Mouse (Mus musculus) liver, embryonic 13.5 days (tissue): ENCODE measurements around the gene Nudcd2. TPM values are rescaled to one million over a fixed set of nuclear protein-coding genes. Genes with fewer than 3 reads are reported as not detected.

Experiments
- ATAC-seq: fragments of 200-750 bp; cut with Nextera tagmentation; 2 replicates; pipeline ENCODE4 v1.8.0; 2017; ENCODE audit warnings: low read depth, mild to moderate bottlenecking, moderate number of reproducible peaks, moderate library complexity
- DNase-seq: peaks from one replicate; pipeline ENCODE4 v3.0.0; 2022
- H3K27ac ChIP-seq: fragments of 300-500 bp; sonication (generic); 2 replicates; pipeline ENCODE4 v1.5.1; 2015; ENCODE audit warnings: moderate library complexity, mild to moderate bottlenecking, inconsistent platforms
- H3K27me3 ChIP-seq: fragments of 300-500 bp; sonication (generic); 2 replicates; pipeline ENCODE4 v1.6.1; 2015; ENCODE audit warnings: mild to moderate bottlenecking, inconsistent platforms
- H3K36me3 ChIP-seq: fragments of 300-500 bp; sonication (generic); 2 replicates; pipeline ENCODE4 v1.6.1; 2015; ENCODE audit warnings: mild to moderate bottlenecking, inconsistent platforms
- H3K4me1 ChIP-seq: fragments of 300-500 bp; sonication (generic); replicated peaks from 2 replicates; pipeline ENCODE4 v1.6.1; 2015; ENCODE audit warnings: inconsistent platforms
- H3K4me2 ChIP-seq: fragments of 300-500 bp; sonication (generic); 2 replicates; pipeline ENCODE4 v1.6.1; 2015; ENCODE audit warnings: inconsistent platforms, mild to moderate bottlenecking, moderate library complexity
- H3K4me3 ChIP-seq: fragments of 300-500 bp; sonication (generic); replicated peaks from 2 replicates; pipeline ENCODE4 v1.5.1; 2015; ENCODE audit warnings: mild to moderate bottlenecking, inconsistent platforms
- H3K9ac ChIP-seq: fragments of 300-500 bp; sonication (generic); 2 replicates; pipeline ENCODE4 v1.6.1; 2015; ENCODE audit warnings: mild to moderate bottlenecking, inconsistent platforms
- H3K9me3 ChIP-seq: fragments of 300-500 bp; sonication (generic); replicated peaks from 2 replicates; pipeline ENCODE4 v1.6.1; 2016; ENCODE audit warnings: inconsistent platforms
- WGBS: fragments of 180-500 bp; shearing (Covaris S2); methylation state at CpG from one replicate; pipeline ENCODE4 v1.1.7; 2015; ENCODE audit not compliant: insufficient replicate concordance; 5-methylcytosine and 5-hydroxymethylcytosine counted together
- polyA plus RNA-seq: library from polyadenylated mRNA; unstranded; fragments of >200 nt; fragmentation: Nextera tagmentation; extraction: Ambion mirVana; gene quantifications from 2 replicates; pipeline ENCODE4 v1.2.1, GENCODE M21; 2015

Gene Nudcd2
- polyA plus RNA-seq, 1 experiment from 2014 or later = 113 TPM

DNA sequence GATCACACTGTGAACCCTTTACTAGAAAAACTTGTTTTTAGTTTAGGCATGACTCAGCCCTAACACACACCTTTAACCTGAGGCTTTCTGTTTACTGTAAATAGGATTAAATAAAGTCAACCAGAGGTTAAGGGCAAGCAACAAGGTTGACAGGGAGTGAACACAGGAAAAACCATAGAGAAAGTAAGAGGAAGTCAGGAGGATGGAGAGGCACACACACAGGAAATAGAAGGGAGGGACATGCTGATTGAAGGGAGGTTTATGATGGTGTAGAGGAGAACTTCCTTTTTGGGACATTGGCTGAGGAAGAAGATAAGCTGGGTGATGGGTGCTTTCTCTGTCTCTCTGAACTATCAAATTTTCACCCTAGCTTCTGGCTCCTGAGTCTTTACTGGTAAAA, 15.1 kb upstream of the Nudcd2 start:
- Histone ChIP-seq H3K9ac (no peak overlapping the region), H3K36me3 (peaks cover 96% of the 10 kb centered on the region), H3K4me1 (no peaks in the 10 kb centered on the region), H3K27me3 (no peaks in the 10 kb centered on the region), H3K4me2 (no peak overlapping the region), H3K9me3 (no peaks in the 10 kb centered on the region), H3K27ac (no peak overlapping the region), H3K4me3 (no peak overlapping the region)
- DNase-seq (no peak), ATAC-seq (no peak)

DNA sequence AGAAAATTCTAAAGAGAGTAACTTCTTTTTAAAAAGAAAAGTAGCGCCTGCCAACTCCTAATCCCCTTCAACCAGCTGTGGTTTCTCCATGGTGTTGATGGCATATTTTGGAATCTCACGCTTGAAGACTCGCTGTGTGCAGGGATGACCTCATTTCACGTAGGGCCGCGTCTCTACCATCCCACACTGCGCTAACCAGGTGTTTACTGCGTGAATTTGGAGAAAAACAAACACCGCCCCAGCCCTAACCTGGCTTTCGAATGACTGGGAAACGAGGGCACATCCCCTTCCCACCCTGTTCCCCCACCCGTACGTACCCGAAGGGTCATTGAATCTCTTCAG, 499 bp upstream of the Nudcd2 start:
- H3K9me3 ChIP-seq = no peaks in the 10 kb centered on the region
- H3K4me1 ChIP-seq = peaks cover 38% of the 10 kb centered on the region
- ATAC-seq (peak; percentile 71), DNase-seq (no peak)
- no peaks in the 10 kb centered on the region for H3K27me3 ChIP-seq
- peak overlapping the region; percentile 67 for H3K4me2 ChIP-seq
- peak overlapping the region; percentile 86 for H3K27ac ChIP-seq
- WGBS = under 1% methylated on average over 14 of the region's 14 CpGs
- peak overlapping the region; percentile 86 for H3K4me3 ChIP-seq
- peak overlapping the region; percentile 81 for H3K9ac ChIP-seq
- peaks cover 50% of the 10 kb centered on the region for H3K36me3 ChIP-seq

DNA sequence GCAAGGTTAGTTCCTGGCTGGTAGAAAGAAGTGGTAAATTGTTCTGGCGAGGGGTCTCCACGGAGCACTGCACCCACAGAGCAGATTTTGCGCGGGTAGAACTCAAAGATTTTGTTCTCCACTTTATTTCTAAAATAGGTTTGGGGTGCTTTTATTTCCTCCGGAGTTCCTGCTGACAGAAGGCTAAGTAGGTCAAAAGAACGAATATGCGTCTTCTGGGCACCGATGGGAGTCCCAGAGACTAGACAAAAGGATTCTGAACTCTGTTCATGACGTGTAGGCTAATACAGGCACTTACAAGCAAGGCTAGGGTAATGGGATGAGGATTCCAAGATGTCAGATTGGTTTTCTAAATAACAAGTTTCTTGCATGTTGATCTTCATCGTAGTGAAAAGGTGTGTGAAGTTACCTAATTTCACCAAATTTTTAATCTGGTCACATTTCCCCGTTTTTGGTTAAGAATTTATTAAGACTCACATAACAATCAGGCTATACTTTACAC, 835 bp downstream of the Nudcd2 start:
- peak overlapping the region; percentile 87 for H3K4me2 ChIP-seq
- H3K9ac ChIP-seq = peak overlapping the region; percentile 94
- peak overlapping the region; percentile 82 for H3K27ac ChIP-seq
- peaks cover 47% of the 10 kb centered on the region for H3K36me3 ChIP-seq
- H3K4me3 ChIP-seq = peak overlapping the region; percentile 86
- WGBS = 5% methylated on average over 11 of the region's 11 CpGs
- H3K9me3 ChIP-seq = no peaks in the 10 kb centered on the region
- DNase-seq = no peak
- H3K27me3 ChIP-seq = no peaks in the 10 kb centered on the region
- ATAC-seq = no peak
- H3K4me1 ChIP-seq = peaks cover 38% of the 10 kb centered on the region

DNA sequence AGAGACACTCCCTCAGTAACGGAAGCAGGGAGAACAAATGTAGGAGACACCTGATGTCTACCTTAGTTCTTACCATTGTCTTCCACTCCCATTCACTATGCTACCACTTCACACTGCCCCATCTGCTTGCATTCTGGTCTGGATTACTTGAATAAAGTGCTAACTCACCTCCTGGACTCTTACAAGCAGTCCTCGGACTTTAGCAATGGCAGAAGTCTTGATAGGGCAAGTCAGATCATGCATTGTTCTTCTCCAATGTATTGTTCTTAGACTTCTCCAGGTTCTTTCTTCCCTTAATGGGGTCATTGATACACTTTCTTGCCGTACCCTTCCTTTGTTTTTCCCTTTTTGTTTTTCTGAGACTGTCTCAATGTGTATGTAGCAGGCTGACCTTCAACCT, 3.9 kb downstream of the Nudcd2 start:
- 85% methylated on average over 3 of the region's 3 CpGs for WGBS
- ATAC-seq = no peak
- Histone ChIP-seq H3K36me3 (peaks cover 48% of the 10 kb centered on the region), H3K4me1 (peaks cover 13% of the 10 kb centered on the region), H3K4me3 (no peak overlapping the region), H3K9ac (no peak overlapping the region), H3K9me3 (no peaks in the 10 kb centered on the region), H3K4me2 (no peak overlapping the region), H3K27ac (no peak overlapping the region), H3K27me3 (no peaks in the 10 kb centered on the region)
- DNase-seq = no peak

DNA sequence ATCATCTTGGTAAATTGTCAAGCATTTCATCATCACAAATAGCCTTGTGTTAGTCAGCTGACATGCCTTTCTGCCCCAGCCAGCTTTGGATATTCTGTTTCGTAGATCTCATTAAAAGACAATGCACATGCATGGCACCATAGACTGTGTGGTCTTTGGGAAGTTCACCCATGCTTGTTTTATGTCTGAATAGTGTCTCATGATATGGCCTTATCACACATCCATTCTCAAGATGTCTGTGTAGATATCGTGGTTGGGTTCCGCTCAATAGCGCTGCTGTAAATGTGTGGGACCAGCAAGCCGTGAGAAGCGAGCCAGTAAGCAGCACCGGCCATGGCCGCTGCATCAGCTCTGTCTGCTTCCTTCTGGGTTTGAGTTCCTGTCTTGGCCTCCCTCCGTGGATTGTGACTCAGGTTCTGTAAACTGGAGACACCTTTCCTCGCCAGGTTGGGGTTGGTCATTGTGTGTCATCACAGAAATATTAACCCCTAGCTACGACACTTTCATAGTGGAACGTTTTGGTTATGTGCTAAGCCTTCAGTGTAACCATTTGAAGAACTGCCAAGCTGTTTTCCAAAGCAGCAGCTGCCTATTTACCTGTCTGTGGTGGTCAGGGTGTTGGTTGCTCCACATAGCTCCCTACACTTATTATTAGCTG, 8.3 kb downstream of the Nudcd2 start:
- 83% methylated on average over 12 of the region's 12 CpGs for WGBS
- Histone ChIP-seq H3K36me3 (peaks cover 49% of the 10 kb centered on the region), H3K27ac (no peak overlapping the region), H3K4me2 (no peak overlapping the region), H3K9ac (no peak overlapping the region), H3K27me3 (no peaks in the 10 kb centered on the region), H3K4me1 (no peaks in the 10 kb centered on the region), H3K9me3 (no peaks in the 10 kb centered on the region), H3K4me3 (no peak overlapping the region)
- ATAC-seq (no peak), DNase-seq (no peak)

DNA sequence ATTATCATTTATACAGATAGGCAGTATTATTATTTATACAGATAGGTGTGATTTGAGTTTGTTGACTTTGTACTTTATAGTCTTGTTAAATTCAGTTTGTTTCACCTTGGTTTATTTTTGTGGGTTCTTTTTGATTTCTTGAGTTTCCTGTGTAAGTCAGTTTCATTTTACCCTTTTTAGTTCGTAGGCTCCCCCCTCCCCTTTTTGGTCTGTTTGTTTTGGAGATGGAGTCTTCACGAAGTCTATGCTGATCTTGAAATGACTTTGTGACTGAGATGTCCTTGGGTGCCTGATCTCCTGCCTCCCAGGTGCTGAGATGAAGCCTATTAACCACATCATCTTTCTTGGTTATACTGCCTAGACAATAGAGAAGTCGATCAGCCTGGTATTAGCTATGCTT, 10.9 kb downstream of the Nudcd2 start:
- Histone ChIP-seq H3K4me3 (no peak overlapping the region), H3K9me3 (no peaks in the 10 kb centered on the region), H3K4me1 (no peaks in the 10 kb centered on the region), H3K36me3 (peaks cover 26% of the 10 kb centered on the region), H3K9ac (no peak overlapping the region), H3K4me2 (no peak overlapping the region), H3K27ac (no peak overlapping the region), H3K27me3 (no peaks in the 10 kb centered on the region)
- no peak for DNase-seq
- no peak for ATAC-seq
- 79% methylated on average over 3 of the region's 3 CpGs for WGBS

DNA sequence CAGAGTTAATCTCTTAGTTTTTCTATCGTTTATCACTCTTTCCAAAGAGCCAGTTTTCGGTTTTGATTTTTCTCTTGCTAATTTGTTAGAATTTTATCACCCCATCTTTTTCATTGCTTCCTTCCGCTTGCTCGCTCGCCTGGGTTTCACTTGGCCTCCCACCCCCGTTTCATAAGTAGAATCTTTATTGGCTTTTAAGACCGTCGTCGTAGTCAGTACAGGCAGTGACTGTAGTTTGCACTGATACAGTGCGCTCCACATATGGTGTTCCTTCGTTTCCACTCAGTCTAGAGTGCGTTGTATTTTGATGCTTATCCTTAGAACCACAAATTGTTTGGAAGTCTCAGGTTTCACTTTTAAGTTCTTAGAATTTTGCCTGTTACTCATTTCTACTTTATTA, 12.9 kb downstream of the Nudcd2 start:
- H3K9ac ChIP-seq = no peak overlapping the region
- no peak for ATAC-seq
- WGBS = 83% methylated on average over 12 of the region's 12 CpGs

DNA sequence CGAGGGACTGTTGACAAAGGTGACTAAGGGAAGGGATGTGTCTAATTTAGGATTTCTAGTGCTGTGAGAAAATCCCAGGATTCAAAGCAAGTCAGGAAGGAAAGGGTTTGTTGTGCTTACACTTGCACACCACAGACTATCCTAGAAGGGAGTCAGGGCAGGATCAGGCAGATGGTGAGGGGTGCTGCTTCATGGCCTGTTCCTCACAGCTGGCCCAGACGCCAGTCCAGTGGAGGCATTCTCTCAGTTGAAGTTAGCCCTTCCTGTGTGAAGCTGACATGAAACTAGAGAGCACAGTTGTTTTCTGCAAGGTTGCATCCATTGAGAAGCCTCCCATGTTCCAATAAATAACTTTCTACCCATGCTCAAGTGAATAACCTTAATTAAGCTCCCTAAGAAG, 14.2 kb downstream of the Nudcd2 start:
- no peak for DNase-seq
- H3K4me3 ChIP-seq = no peak overlapping the region

More for the DNA sequence above, 12.9 kb downstream of the Nudcd2 start:
- Histone ChIP-seq H3K4me3 (no peak overlapping the region), H3K27ac (no peak overlapping the region), H3K9me3 (no peaks in the 10 kb centered on the region), H3K4me1 (no peaks in the 10 kb centered on the region), H3K27me3 (no peaks in the 10 kb centered on the region), H3K4me2 (no peak overlapping the region), H3K36me3 (peaks cover 22% of the 10 kb centered on the region)
- DNase-seq = no peak

DNA sequence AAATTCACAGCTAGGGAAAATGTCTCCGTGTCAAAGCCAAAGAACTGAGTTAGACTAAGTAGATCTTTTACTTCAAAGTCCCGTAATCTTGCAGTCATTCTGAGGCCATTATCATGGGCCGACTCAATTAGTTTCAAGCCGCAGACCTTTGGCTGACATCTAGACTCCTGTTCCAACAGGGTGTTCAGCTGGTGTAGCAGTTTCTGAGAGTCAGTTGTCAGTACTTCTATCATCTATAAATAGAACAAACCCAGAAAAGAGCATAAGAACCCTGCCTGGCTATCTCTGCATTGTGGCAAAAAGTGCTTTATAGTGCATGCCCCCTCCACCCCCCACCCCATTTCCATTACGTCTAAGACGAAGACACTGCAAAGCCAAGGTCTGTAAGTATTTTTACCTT, 20.4 kb downstream of the Nudcd2 start:
- Histone ChIP-seq H3K4me2 (peak overlapping the region; percentile 90), H3K9me3 (no peaks in the 10 kb centered on the region), H3K4me1 (peaks cover 21% of the 10 kb centered on the region), H3K9ac (0 out of 2 replicates have a peak overlapping the region, but pooled peaks have one; percentile 31), H3K27me3 (no peaks in the 10 kb centered on the region), H3K4me3 (peak overlapping the region; percentile 86), H3K27ac (no peak overlapping the region), H3K36me3 (peaks cover 16% of the 10 kb centered on the region)
- no peak for ATAC-seq
- DNase-seq = no peak
- 71% methylated on average over 6 of the region's 6 CpGs for WGBS

More for the DNA sequence above, 14.2 kb downstream of the Nudcd2 start:
- WGBS = 57% methylated on average over 2 of the region's 2 CpGs
- peaks cover 19% of the 10 kb centered on the region for H3K36me3 ChIP-seq
- no peak overlapping the region for H3K27ac ChIP-seq
- no peak overlapping the region for H3K9ac ChIP-seq
- no peaks in the 10 kb centered on the region for H3K27me3 ChIP-seq
- H3K9me3 ChIP-seq = no peaks in the 10 kb centered on the region
- H3K4me2 ChIP-seq = no peak overlapping the region
- H3K4me1 ChIP-seq = no peaks in the 10 kb centered on the region
- ATAC-seq = no peak

DNA sequence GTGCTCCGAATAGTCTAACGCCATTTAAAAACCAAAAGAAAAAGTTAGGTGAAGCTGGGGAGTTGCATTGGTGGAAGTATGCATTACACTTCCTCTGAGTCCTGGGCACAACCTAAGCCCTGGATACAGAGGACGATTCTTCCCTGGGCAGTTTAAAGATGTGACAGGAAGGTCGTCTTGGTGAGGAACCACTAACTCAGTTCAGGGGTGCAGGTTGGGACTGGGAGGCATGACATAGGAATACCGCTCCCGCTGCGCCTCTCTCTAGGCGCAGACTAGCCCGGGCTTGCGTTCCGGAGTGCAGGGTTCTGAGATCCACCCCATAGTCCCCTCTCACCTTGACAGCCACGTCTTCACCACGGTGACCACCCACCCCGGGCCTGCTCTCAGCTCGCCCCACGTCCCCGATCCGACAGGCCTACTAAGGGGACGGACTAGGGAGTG, 21.2 kb downstream of the Nudcd2 start:
- ATAC-seq (peak; percentile 72), DNase-seq (no peak)
- Histone ChIP-seq H3K4me2 (peak overlapping the region; percentile 90), H3K27me3 (no peaks in the 10 kb centered on the region), H3K9ac (peak overlapping the region; percentile 91), H3K4me3 (peak overlapping the region; percentile 86), H3K27ac (peak overlapping the region; percentile 81), H3K9me3 (no peaks in the 10 kb centered on the region), H3K36me3 (peaks cover 13% of the 10 kb centered on the region; the same call in 1 of the 2 replicates), H3K4me1 (peaks cover 21% of the 10 kb centered on the region)
- WGBS = 3% methylated on average over 19 of the region's 19 CpGs

DNA sequence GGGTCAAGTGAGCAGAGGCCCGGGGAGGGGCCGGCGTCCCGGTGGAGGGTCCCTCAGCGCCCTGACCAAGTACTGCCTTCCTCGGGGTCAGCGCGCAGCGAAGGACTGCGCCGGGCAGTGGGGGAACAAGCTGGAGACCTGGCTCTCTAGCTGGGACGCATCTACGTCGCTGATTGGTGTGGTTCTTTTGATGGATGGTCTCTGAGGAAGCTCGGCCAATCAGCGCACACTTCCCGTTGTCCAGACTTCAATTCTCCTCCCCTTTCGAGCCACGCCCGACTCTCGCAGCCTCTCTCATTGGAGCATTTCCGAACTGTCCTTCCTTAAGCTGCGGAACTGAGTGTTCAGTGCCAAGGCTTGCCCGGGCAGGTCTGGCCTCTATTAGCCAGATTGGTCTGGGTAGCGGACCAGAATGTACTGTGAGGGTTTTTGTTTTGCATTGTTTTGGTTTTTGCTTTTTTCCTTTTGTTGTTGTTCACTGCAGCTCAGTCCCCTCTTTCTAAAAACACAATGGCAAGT, 21.7 kb downstream of the Nudcd2 start, which contains the start of gene Ccng1:
Gene Ccng1 (minus strand): TSS at position 203 of the 519 bp plus-strand sequence.
- Histone ChIP-seq H3K27ac (peak within 1 kb of the TSS; percentile 81), H3K9me3 (no peaks in the 10 kb centered on the region), H3K4me3 (peak within 1 kb of the TSS; percentile 86), H3K4me1 (peaks cover 21% of the 10 kb centered on the region), H3K4me2 (peak within 1 kb of the TSS; percentile 90), H3K36me3 (peaks cover 10% of the 10 kb centered on the region; the same call in 1 of the 2 replicates), H3K9ac (peak within 1 kb of the TSS; percentile 91), H3K27me3 (no peaks in the 10 kb centered on the region)
- ATAC-seq = peak; percentile 99
- under 1% methylated on average over 25 of the region's 25 CpGs for WGBS
- peak; percentile 90 for DNase-seq

DNA sequence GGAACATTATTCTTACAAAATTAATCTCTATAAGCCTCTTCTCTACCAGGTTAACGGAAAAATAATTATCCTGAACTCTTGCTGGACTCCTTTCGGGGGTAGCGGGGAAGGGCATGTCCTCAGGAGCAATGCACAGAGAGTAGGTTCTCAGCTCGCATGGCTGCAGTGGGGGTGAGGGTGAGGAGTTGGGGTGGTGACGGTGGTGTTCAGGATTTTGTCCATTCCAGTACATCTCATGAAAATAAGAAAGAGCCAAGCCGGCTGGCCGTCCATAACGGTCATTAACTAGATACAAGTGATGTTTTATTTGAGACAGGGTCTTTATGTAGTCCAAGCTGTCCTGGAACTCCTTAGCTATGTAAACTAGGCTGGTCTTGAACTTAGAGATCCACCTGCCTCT, 22.5 kb downstream of the Nudcd2 start:
- no peak for ATAC-seq
- Histone ChIP-seq H3K4me2 (peak overlapping the region; percentile 90), H3K9me3 (no peaks in the 10 kb centered on the region), H3K9ac (peak overlapping the region; percentile 49; the same call in 1 of the 2 replicates), H3K4me1 (peaks cover 21% of the 10 kb centered on the region), H3K4me3 (peak overlapping the region; percentile 86; the same call in 1 of the 2 replicates), H3K27me3 (no peaks in the 10 kb centered on the region), H3K36me3 (peaks cover 10% of the 10 kb centered on the region; the same call in 1 of the 2 replicates), H3K27ac (no peak overlapping the region)
- 85% methylated on average over 8 of the region's 8 CpGs for WGBS
- DNase-seq = no peak
